Mouse (Mus musculus) G1E (cell line): ENCODE measurements around the gene Cnn1.

Source experiments
- CTCF ChIP-seq: IDR thresholded peaks from 2 replicates; pipeline ENCODE4 v1.5.1; 2012; ENCODE audit warnings: low read depth, low read length, inconsistent platforms, mixed read lengths
- GATA1 ChIP-seq: IDR thresholded peaks from 2 replicates; pipeline ENCODE4 v1.6.1; 2012; ENCODE audit warnings: borderline replicate concordance, low read length, inconsistent platforms, mixed read lengths

- no peak for TF ChIP-seq CTCF
- TF ChIP-seq GATA1 = no peak
Observed at GRCm38 (mm10) chr9:22058011-22058424, 41.0 kb upstream of the Cnn1 start.
